Mouse (Mus musculus): ENCODE results near the gene Gm11361. TPM values are rescaled to one million over a fixed set of nuclear protein-coding genes. Genes with fewer than 3 reads are reported as not detected.

Gene Gm11361
- polyA plus RNA-seq (2016; fragmentation: Nextera tagmentation; extraction: Ambion mirVana) = 1.3 and 2.0 TPM in 2 replicates

- ATAC-seq (ENCODE audit: low FRiP score, low read depth) = no peak
- Histone ChIP-seq H3K4me1 (no peaks in the 10 kb centered on the region), H3K9ac (replicated peaks) (no peak within 1 kb of the TSS), H3K27me3 (no peaks in the 10 kb centered on the region), H3K4me2 (replicated peaks) (no peak within 1 kb of the TSS), H3K36me3 (no peaks in the 10 kb centered on the region), H3K4me3 (no peak within 1 kb of the TSS), H3K9me3 (no peaks in the 10 kb centered on the region), H3K27ac (replicated peaks) (no peak within 1 kb of the TSS)
- WGBS = 93% methylated on average over 3 of the region's 3 CpGs
Measured at GRCm38 (mm10) chr13:28257228-28257627, at the start of gene Gm11361. Gene Gm11361, plus strand, starts transcription at chr13:28257528.

GRCm38 (mm10) chr13:28264399-28264798 is 7.1 kb downstream of the Gm11361 start:
- no peak for ATAC-seq (ENCODE audit: low FRiP score, low read depth)
- no peaks in the 10 kb centered on the region for H3K36me3 ChIP-seq
- H3K4me3 ChIP-seq = no peak overlapping the region
- no peaks in the 10 kb centered on the region for H3K9me3 ChIP-seq
- H3K9ac ChIP-seq (replicated peaks) = no peak overlapping the region
- H3K27ac ChIP-seq (replicated peaks) = no peak overlapping the region
- H3K4me2 ChIP-seq (replicated peaks) = no peak overlapping the region
- no peaks in the 10 kb centered on the region for H3K4me1 ChIP-seq
- no peaks in the 10 kb centered on the region for H3K27me3 ChIP-seq
- 24% methylated on average over 1 of the region's 1 CpGs for WGBS

GRCm38 (mm10) chr13:28287368-28287767 is 30.0 kb downstream of the Gm11361 start:
- WGBS = 92% methylated on average over 3 of the region's 3 CpGs
- no peak overlapping the region for H3K27ac ChIP-seq (replicated peaks)
- no peaks in the 10 kb centered on the region for H3K9me3 ChIP-seq
- no peak for ATAC-seq (ENCODE audit: low FRiP score, low read depth)
- H3K9ac ChIP-seq (replicated peaks) = no peak overlapping the region
- H3K36me3 ChIP-seq = no peaks in the 10 kb centered on the region
- H3K27me3 ChIP-seq = no peaks in the 10 kb centered on the region
- no peak overlapping the region for H3K4me2 ChIP-seq (replicated peaks)
- H3K4me1 ChIP-seq = no peaks in the 10 kb centered on the region
- H3K4me3 ChIP-seq = no peak overlapping the region

GRCm38 (mm10) chr13:28294272-28294671 is 36.9 kb downstream of the Gm11361 start:
- Histone ChIP-seq H3K9me3 (no peaks in the 10 kb centered on the region), H3K4me1 (peaks cover 28% of the 10 kb centered on the region), H3K27ac (replicated peaks) (peak overlapping the region; percentile 83), H3K9ac (replicated peaks) (no peak overlapping the region), H3K4me3 (no peak overlapping the region), H3K36me3 (no peaks in the 10 kb centered on the region), H3K27me3 (no peaks in the 10 kb centered on the region), H3K4me2 (replicated peaks) (peak overlapping the region; percentile 21)
- WGBS = 72% methylated on average over 4 of the region's 4 CpGs
- no peak for ATAC-seq (ENCODE audit: low FRiP score, low read depth)

- no peaks in the 10 kb centered on the region for H3K27me3 ChIP-seq
- H3K4me1 ChIP-seq = peaks cover 28% of the 10 kb centered on the region
- no peak overlapping the region for H3K4me3 ChIP-seq
- H3K36me3 ChIP-seq = no peaks in the 10 kb centered on the region
- 1% methylated on average over 3 of the region's 3 CpGs for WGBS
- no peak overlapping the region for H3K9ac ChIP-seq (replicated peaks)
- H3K9me3 ChIP-seq = no peaks in the 10 kb centered on the region
- peak overlapping the region; percentile 21 for H3K4me2 ChIP-seq (replicated peaks)
- ATAC-seq (ENCODE audit: low FRiP score, low read depth) = peak; percentile 88
- peak overlapping the region; percentile 83 for H3K27ac ChIP-seq (replicated peaks)
Measured at GRCm38 (mm10) chr13:28294757-28295361, 37.5 kb downstream of the Gm11361 start.

- peak; percentile 50 for ATAC-seq (ENCODE audit: low FRiP score, low read depth)
- no peak overlapping the region for H3K9ac ChIP-seq (replicated peaks)
- peaks cover 28% of the 10 kb centered on the region for H3K4me1 ChIP-seq
- 37% methylated on average over 5 of the region's 5 CpGs for WGBS
- H3K4me3 ChIP-seq = no peak overlapping the region
- peak overlapping the region; percentile 83 for H3K27ac ChIP-seq (replicated peaks)
- H3K36me3 ChIP-seq = no peaks in the 10 kb centered on the region
- H3K9me3 ChIP-seq = no peaks in the 10 kb centered on the region
- no peaks in the 10 kb centered on the region for H3K27me3 ChIP-seq
- peak overlapping the region; percentile 21 for H3K4me2 ChIP-seq (replicated peaks)
Measured at GRCm38 (mm10) chr13:28295492-28295891, 38.2 kb downstream of the Gm11361 start.

- H3K36me3 ChIP-seq = no peaks in the 10 kb centered on the region
- no peak overlapping the region for H3K9ac ChIP-seq (replicated peaks)
- H3K4me3 ChIP-seq = no peak overlapping the region
- no peaks in the 10 kb centered on the region for H3K27me3 ChIP-seq
- ATAC-seq (ENCODE audit: low FRiP score, low read depth) = no peak
- no peaks in the 10 kb centered on the region for H3K9me3 ChIP-seq
- H3K4me2 ChIP-seq (replicated peaks) = no peak overlapping the region
- peaks cover 28% of the 10 kb centered on the region for H3K4me1 ChIP-seq
- no peak overlapping the region for H3K27ac ChIP-seq (replicated peaks)
- WGBS = 91% methylated on average over 2 of the region's 2 CpGs
Measured at GRCm38 (mm10) chr13:28297098-28297497, 39.8 kb downstream of the Gm11361 start.

GRCm38 (mm10) chr13:28297577-28297976 is 40.2 kb downstream of the Gm11361 start:
- peak overlapping the region; percentile 39; the same call in 1 of the 2 replicates for H3K27ac ChIP-seq (replicated peaks)
- no peaks in the 10 kb centered on the region for H3K9me3 ChIP-seq
- no peaks in the 10 kb centered on the region for H3K36me3 ChIP-seq
- 47% methylated on average over 2 of the region's 2 CpGs for WGBS
- ATAC-seq (ENCODE audit: low FRiP score, low read depth) = no peak
- H3K27me3 ChIP-seq = no peaks in the 10 kb centered on the region
- H3K4me2 ChIP-seq (replicated peaks) = no peak overlapping the region
- no peak overlapping the region for H3K9ac ChIP-seq (replicated peaks)
- H3K4me1 ChIP-seq = peaks cover 28% of the 10 kb centered on the region
- H3K4me3 ChIP-seq = no peak overlapping the region

Other genes starting within 250 kb of the Gm11361 start
- gene Prl4a1, start 241.3 kb upstream of the Gm11361 start, polyA plus RNA-seq (2016; fragmentation: Nextera tagmentation; extraction: Ambion mirVana) = not detected in 2 replicates
- not detected in 2 replicates for gene Prl5a1, start 115.0 kb upstream of the Gm11361 start, polyA plus RNA-seq (2016; fragmentation: Nextera tagmentation; extraction: Ambion mirVana)